Mouse (Mus musculus) testis, postnatal 14 days (tissue): ENCODE measurements around the gene Slc38a4.

Experiments
- DNase-seq: peaks from one replicate; pipeline ENCODE4 v3.0.0; 2021; ENCODE audit warnings: low spot score

Gene Slc38a4

DNA sequence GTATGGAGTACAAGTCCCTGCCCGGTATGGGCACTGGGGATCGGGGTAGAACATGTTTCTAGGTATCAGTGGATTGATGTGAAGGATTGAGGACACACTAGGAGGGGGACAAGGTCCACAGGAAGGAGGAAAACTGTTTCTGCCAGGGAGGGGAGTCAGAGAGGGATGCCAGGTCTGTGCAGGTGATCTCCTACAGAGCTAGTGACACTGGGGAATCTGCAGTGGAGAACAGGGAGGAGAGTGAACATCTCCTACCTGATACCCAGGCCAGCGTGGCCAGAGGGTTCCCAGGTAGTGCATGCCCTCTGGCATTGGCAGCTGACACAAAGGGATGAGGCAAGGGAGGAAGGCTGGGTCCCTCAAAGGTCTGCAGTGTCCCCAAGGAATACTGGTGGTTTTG, 89.4 kb downstream of the Slc38a4 start:
- no peak for DNase-seq

DNA sequence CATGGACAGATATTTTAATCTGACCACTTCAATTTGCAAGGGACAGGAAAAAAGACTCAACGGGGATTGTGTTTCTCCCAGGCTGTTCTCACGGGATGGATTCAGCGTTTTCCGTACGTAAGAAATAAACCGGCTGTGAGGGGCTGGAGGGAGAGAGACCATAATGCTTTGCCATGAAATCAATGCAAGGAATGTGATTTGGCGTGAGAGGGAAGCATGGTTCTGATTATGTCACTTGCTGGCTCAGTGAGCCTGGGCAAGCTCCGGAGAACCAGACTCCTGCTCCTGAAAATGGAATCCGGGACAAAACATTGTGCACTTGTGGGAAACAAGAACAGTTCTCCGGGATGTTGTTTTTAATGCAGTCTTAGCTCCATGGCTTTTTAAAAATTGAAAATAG, 92.0 kb downstream of the Slc38a4 start:
- DNase-seq = no peak

- no peak for DNase-seq
Observed at GRCm38 (mm10) chr15:96963318-96963717, 92.4 kb downstream of the Slc38a4 start.

- no peak for DNase-seq
Observed at GRCm38 (mm10) chr15:96960343-96960742, 95.4 kb downstream of the Slc38a4 start.

DNA sequence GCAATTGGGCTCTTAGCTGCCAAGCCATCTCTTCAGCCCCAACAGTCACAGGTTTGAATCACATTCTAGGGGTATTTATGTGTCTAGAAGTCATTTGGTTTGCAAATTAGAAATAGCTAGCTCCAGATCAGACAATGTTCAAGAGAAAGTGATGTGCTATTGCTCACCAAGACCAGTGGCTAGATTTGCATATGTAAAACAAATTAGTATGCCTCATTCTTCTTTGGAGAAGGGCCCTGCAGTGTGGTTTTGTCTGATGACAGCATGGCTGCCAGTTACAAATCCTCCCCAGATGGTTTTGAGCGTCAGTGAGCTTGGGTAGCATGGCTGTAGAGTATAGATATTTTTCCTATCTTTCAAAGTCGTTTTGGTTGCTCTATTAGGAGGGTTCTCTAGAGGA, 96.5 kb downstream of the Slc38a4 start:
- no peak for DNase-seq

GRCm38 (mm10) chr15:96956699-96957098, 99.1 kb downstream of the Slc38a4 start:
- no peak for DNase-seq

- no peak for DNase-seq
Observed at GRCm38 (mm10) chr15:96954389-96954788, 101.4 kb downstream of the Slc38a4 start.

DNA sequence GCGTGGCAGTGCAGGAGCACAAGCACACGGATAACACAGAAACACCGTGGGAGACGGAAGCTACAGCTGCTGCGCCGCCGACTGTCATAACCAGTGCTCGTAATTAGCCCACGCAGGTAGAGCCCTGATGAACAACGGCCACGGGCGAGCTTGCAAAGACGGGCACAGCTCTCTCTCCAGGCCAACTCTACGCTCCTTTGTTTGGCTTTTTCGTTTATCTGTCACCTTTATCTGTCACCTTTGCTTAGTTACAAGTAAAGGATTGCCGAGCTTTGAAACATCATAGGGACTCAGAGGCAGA, 101.9 kb downstream of the Slc38a4 start:
- DNase-seq = no peak

GRCm38 (mm10) chr15:96953112-96953937, 102.4 kb downstream of the Slc38a4 start:
- no peak for DNase-seq

GRCm38 (mm10) chr15:96952488-96952887, 103.3 kb downstream of the Slc38a4 start:
- no peak for DNase-seq

DNA sequence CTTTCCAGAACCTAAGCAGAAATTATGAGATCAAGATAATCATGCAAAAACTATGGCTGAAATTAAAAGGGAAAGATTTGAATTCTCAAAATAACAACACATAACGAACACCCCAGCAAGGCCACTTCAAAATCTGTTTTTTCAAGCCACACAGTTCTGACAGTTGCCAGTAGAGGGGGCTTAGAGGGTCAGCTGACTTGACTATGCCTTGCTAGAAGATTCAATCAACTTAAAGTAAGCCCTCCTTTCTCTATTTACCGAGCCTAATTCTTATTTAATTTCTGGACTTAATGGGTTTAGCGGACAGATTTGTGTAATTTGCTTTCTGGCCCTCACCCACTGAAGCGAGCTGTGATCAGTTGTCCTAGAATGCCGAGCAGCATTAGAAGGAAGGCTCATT, 104.0 kb downstream of the Slc38a4 start:
- no peak for DNase-seq

- peak; percentile 23 for DNase-seq
Observed at GRCm38 (mm10) chr15:96948471-96948870, 107.3 kb downstream of the Slc38a4 start.
